Mouse (Mus musculus) forelimb bud, embryonic 11.5 days (tissue): ENCODE measurements around the gene Necab2.

Experiments
- DNase-seq: peaks from one replicate; pipeline ENCODE4 v3.0.0-alpha.2; 2012; ENCODE audit warnings: low read depth, low spot score

Necab2 gene

DNA sequence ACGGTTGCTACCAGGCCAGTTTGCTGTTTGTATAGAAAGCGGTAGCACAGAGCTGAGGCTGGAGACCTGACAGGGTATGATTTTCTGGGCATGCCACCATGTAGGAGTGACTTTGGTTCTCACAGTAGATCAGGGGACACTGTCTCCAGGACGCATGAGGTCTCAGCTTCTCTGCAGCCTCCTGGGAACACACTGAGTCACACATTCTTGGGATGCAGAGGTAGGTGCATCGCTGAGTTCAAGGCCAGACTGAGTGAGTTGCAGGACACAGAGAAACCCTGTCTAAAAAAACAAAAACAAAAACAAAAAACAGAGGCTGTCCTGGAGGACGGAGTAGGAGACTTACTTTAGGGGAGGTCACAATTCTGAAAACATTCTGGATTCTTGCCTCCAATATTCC is 6.4 kb downstream of the Necab2 start:
- no peak for DNase-seq

DNA sequence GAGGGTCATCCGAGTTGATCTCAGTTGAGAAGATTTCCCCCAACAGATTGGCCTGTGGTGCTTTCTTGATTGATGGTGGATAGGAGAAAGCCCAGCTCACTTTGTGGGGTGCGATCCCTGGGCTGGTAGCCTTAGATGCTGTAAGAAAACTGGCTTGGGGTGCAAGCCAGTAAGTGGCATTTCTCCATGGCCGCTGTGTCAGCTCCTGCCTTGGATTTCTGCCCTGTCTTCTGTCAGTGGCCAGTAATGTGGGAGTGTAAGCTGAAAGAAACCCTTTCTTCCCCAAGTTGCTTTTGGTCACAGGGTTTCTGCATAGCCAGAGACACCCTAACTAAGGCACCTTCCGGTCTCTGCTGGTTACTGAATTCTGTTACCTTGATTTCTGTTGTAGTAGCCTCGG is 9.5 kb downstream of the Necab2 start:
- no peak for DNase-seq

DNA sequence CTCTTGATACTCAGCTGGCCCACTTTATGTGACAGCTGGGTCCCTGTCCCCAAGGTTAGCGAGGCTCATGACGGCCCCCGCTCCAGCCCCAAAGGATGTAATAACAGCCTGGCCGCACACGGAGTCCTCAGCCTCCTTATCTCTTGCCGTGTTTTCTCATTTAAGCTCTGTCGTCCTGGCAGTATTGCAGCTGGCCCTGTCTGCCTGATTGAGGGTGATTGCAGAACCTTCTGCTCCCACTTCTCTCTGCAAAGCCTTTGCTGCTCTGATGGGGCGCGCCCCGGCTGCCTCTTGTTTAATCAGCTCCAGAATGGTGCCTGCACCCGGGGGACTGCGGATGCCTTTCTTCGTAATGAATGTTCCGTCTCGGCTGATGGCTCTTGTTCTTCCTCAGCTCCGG is 13.2 kb downstream of the Necab2 start:
- no peak for DNase-seq

GRCm38 (mm10) chr8:119461356-119461755 is 14.8 kb downstream of the Necab2 start:
- DNase-seq, result no peak

GRCm38 (mm10) chr8:119463709-119464108 is 17.2 kb downstream of the Necab2 start:
- no peak for DNase-seq

DNA sequence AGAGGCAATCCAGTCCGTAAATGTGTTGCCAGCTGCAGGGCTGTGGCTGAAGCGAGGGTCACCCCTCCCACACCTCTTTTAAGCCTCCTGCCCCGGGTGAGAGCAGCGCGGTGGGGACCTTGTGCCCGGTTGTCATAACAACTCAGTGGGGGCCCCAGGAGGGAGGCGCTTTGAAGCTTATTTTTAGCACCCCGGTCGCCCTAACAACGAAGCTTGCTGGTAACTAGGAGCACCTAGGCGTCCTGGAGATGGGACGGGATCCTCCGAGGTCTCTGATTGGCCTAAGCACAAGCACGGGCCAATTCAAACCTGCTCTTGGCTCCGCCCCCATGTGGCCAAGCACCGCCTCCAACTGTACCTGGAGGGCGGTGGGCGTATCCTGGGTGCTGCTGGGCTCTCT is 19.6 kb downstream of the Necab2 start:
- peak; percentile 27 for DNase-seq

- no peak for DNase-seq
Observed at GRCm38 (mm10) chr8:119466794-119467193, 20.3 kb downstream of the Necab2 start.

DNA sequence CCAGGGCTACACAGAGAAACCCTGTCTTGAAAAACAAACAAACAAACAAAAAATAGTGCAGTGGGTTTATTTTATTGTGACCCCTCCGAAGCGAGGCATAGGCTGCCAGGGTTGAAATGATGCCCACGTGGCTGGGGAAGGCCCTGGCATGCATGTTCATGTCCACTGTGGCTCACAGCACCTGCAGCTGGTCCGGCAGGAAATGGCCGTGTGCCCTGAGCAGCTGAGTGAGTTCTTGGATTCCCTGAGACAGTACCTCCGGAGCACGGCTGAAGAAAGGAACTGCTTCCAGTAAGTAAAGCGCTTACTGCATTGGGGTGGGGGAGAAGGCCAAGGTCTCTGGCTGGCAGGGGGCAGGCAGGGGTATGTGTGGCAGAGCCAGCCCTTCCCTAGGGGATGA is 21.6 kb downstream of the Necab2 start:
- DNase-seq, result no peak

- no peak for DNase-seq
Observed at GRCm38 (mm10) chr8:119478684-119479083, 32.2 kb downstream of the Necab2 start.

GRCm38 (mm10) chr8:119484145-119484896 is 37.8 kb downstream of the Necab2 start:
- DNase-seq, result no peak

DNA sequence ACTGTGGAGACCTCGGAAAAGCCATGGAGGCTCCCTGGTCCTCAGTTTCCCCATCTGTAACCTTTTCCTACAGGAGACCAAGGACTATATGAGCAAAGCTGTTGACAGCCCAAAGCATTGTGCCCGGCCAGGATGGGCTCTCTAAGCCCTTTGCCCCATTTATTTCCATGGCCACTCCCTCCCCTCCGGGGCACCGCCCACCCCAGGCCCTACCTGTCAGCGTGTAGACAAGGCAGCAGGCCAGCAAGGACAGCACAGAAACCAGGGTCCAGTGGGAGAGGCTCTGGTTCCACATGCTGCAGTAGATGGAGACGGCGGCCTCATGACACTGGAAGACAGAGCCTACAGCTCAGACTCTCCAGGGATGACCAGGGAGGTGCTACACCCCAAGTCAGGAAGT is 40.6 kb downstream of the Necab2 start:
- no peak for DNase-seq

- no peak for DNase-seq
Observed at GRCm38 (mm10) chr8:119496848-119497247, 50.3 kb downstream of the Necab2 start.

- DNase-seq, result no peak
Observed at GRCm38 (mm10) chr8:119499836-119500235, 53.3 kb downstream of the Necab2 start.

DNA sequence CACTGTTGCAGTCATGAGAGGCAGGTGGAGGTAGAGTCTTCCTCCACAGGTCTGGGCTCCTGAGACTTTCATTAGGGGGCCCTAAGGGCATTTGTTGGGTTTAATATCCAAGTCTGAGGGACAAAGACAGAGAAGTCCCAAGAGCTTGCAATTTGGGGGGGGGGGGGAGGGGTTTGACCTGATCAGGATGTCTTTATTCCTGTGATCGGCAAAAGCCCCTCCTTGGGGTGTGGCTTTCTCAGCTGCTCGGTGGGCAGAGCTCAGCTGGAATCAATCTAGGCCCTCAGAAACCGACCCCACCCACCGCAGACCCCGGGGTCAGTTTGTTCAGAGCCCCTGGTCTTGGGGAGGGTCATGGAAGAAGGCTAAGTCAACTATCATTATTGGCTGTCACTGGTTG is 55.1 kb downstream of the Necab2 start, which contains the start of gene Slc38a8:
Slc38a8 (minus strand) TSS at position 101 of the 400 bp plus-strand sequence.
- DNase-seq, result no peak

DNA sequence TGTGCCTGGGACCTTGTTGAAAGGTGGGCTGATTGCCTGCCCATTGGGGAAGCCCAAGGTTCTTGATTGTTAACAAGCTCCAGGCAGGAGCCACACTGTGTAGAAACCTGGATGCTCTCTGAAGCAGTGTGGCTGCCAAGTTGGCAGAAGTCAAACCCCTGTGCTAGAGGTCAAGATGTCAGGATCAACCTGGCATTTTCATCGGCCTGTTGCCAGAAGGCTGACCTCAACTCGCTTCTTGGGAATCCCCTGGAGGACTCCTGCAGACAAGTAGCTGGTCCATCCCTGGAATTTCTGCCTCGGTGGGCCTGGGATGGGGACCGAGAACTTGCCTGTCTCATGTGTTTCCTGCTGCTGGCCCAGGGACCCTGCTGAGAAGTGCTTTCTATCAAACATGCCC is 55.6 kb downstream of the Necab2 start:
- no peak for DNase-seq

- DNase-seq, result no peak
Observed at GRCm38 (mm10) chr8:119503191-119503767, 56.8 kb downstream of the Necab2 start.

GRCm38 (mm10) chr8:119505488-119505887 is 59.0 kb downstream of the Necab2 start:
- DNase-seq, result no peak

DNA sequence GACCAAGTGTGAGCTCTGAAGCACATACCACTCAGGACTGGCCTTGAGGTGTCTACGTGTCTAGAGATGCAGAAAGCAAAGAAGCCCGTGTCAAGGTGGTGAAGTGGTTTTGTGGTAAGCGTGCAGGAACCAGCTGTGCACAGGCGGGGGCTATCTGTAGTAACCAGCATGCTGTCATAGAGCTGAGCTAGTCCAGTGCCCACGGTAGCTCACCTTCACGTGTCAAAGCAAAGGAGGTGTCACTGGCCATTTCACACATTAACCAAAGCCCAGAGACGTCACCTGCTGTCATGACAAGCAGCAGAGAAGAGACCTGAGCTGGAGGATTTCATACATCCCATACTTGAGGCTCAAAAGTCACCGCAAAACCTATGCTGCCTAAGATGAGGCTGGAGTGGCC is 59.6 kb downstream of the Necab2 start:
- no peak for DNase-seq

- no peak for DNase-seq
Observed at GRCm38 (mm10) chr8:119510471-119510870, 64.0 kb downstream of the Necab2 start.

- DNase-seq, result no peak
Observed at GRCm38 (mm10) chr8:119511722-119512121, 65.2 kb downstream of the Necab2 start.

- no peak for DNase-seq
Observed at GRCm38 (mm10) chr8:119513405-119513804, 66.9 kb downstream of the Necab2 start.

DNA sequence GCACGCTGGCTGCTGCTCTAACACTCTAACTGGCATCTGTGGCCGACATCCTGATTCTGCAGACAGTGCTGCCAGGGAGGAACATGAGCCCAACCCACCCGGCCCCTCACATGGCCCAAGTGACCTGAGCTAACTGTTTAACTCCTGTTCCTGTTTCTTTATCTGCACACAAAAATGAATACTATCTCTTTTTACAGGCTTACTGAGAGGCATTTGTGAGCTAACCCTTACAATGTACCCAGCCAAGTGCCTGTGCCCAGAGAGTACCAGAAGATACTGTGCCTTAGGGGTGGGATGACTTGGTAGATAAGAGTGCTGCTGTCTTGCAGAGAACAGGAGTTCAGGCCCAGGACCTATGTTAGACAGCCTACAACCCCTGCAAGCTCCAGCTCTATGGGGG is 68.4 kb downstream of the Necab2 start:
- DNase-seq, result no peak

DNA sequence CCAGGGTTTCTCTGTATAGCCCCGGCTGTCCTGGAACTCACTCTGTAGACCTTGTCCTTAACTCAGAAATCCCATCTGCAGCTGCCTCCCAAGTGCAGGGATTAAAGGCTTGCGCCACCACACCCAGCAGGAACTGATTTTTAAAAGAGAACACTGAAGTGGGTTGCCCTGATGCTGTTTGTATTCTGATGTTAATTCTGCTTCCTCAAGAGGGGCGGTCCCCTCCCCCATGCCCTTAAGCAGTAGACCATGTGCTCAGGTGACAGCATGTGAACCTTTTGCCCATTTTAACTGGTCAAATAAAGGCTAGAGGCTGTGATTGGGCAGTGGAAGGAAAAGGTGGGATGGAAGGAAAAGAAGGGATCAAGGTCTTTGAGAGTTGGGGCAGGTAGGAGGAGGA is 69.2 kb downstream of the Necab2 start:
- no peak for DNase-seq
